In genomic region chr11:63413106-63413505, GRCm38 (mm10) we compare ENCODE assay signal across 8 mouse cellular contexts.
A peak's percentile ranks its signal among the peaks of the same experiment; 100 is the strongest.
DNase-seq lines count a peak whose midpoint lies in the region; ATAC-seq and TF ChIP-seq lines count a peak whose summit lies in the region.
"Had no signal": no experiment of that assay in that cellular context is flagged by ENCODE, and none has a peak within 500 bp of the region (broad histone marks: within the 10 kb centered on the region; RNA-seq: fewer than 3 reads in every experiment).

No protein-coding gene starts in this region.

- no peak for ATAC-seq in hindbrain, embryonic 16.5 days
- ATAC-seq in liver, postnatal 0 days = no peak
- no peak for ATAC-seq in frontal cortex, adult (ENCODE audit: low TSS enrichment)

- WGBS in hindbrain, embryonic 16.5 days = 11% methylated on average over 13 of the region's 13 CpGs
- WGBS in liver, postnatal 0 days (ENCODE audit: insufficient replicate concordance) = 20% methylated on average over 13 of the region's 13 CpGs

- H3K27ac ChIP-seq in testis, adult 2 months (ENCODE audit: control insufficient read depth, insufficient read depth, low read depth, low read length) = no peak overlapping the region
- H3K27ac ChIP-seq in hindbrain, embryonic 16.5 days (ENCODE audit: low read depth, low read length) = no peak overlapping the region
- H3K27ac ChIP-seq in liver, postnatal 0 days (ENCODE audit: low read depth) = no peak overlapping the region
- H3K27ac ChIP-seq: macrophage had no signal

- H3K9ac ChIP-seq in hindbrain, embryonic 16.5 days (ENCODE audit: low read depth, low read length) = no peak overlapping the region
- no peak overlapping the region for H3K9ac ChIP-seq in liver, postnatal 0 days (replicated peaks)

- H3K9me3 ChIP-seq in hindbrain, embryonic 16.5 days (ENCODE audit: control insufficient read depth, low read length) = no peaks in the 10 kb centered on the region
- H3K9me3 ChIP-seq in liver, postnatal 0 days (ENCODE audit: low read length) = no peaks in the 10 kb centered on the region

- H3K4me1 ChIP-seq in testis, adult 2 months (ENCODE audit: control insufficient read depth, insufficient read depth, low read length) = peaks cover 7% of the 10 kb centered on the region
- H3K4me1 ChIP-seq in hindbrain, embryonic 16.5 days (ENCODE audit: control insufficient read depth, insufficient read depth, low read depth, low read length) = peaks cover 11% of the 10 kb centered on the region
- no peaks in the 10 kb centered on the region for H3K4me1 ChIP-seq in liver, postnatal 0 days (ENCODE audit: insufficient read depth)

- TF ChIP-seq CTCF in testis, adult 2 months (IDR thresholded peaks at IDR 0.05; ENCODE audit: control insufficient read depth, insufficient read depth, insufficient replicate concordance, low read depth, low read length) = no peak
- no peak for TF ChIP-seq CTCF in liver, postnatal 0 days (IDR thresholded peaks at IDR 0.05; ENCODE audit: low read depth)

- peak overlapping the region; percentile 48 for H3K4me2 ChIP-seq in hindbrain, embryonic 16.5 days (ENCODE audit: low read length)
- H3K4me2 ChIP-seq in liver, postnatal 0 days (ENCODE audit: low read depth, low read length) = peak overlapping the region; percentile 58

- no peaks in the 10 kb centered on the region for H3K27me3 ChIP-seq in testis, adult 2 months (ENCODE audit: control insufficient read depth, insufficient read depth, low read length)
- no peaks in the 10 kb centered on the region for H3K27me3 ChIP-seq in hindbrain, embryonic 16.5 days (replicated peaks; ENCODE audit: control insufficient read depth, insufficient read depth, low read length)
- no peaks in the 10 kb centered on the region for H3K27me3 ChIP-seq in liver, postnatal 0 days (ENCODE audit: insufficient read depth, low read length)

- H3K36me3 ChIP-seq in testis, adult 2 months (ENCODE audit: control insufficient read depth, insufficient read depth, low read length) = no peaks in the 10 kb centered on the region
- H3K36me3 ChIP-seq in hindbrain, embryonic 16.5 days (ENCODE audit: control insufficient read depth, insufficient read depth, low read length) = no peaks in the 10 kb centered on the region
- H3K36me3 ChIP-seq in liver, postnatal 0 days (replicated peaks; ENCODE audit: insufficient read depth, low read length) = no peaks in the 10 kb centered on the region

- no peak for DNase-seq in testis, postnatal 10 days (ENCODE audit: low spot score)
- DNase-seq in liver, postnatal 0 days = no peak
- DNase-seq in cerebellum, postnatal 14 days = no peak
- no peak for DNase-seq in urinary bladder, postnatal 14 days (ENCODE audit: low spot score)

- H3K4me3 ChIP-seq in testis, adult 2 months (ENCODE audit: control insufficient read depth, low read depth, low read length) = peak overlapping the region; percentile 45
- H3K4me3 ChIP-seq in hindbrain, embryonic 16.5 days (ENCODE audit: low read length) = peak overlapping the region; percentile 21
- H3K4me3 ChIP-seq in liver, postnatal 0 days (ENCODE audit: low read depth, low read length) = peak overlapping the region; percentile 19; the same call in 1 of the 2 replicates

- TF ChIP-seq POLR2A in testis, adult 2 months (IDR thresholded peaks at IDR 0.05; ENCODE audit: control insufficient read depth, low read depth, low read length) = no peak

- TF ChIP-seq EP300 in liver, postnatal 0 days (IDR thresholded peaks at IDR 0.05; ENCODE audit: low read depth) = no peak
